Mouse (Mus musculus) CH12.LX (cell line): ENCODE results near the gene Atp6v0a4. TPM values are rescaled to one million over a fixed set of nuclear protein-coding genes. Genes with fewer than 3 reads are reported as not detected.

ENCODE experiments used
- DNase-seq: peaks from one replicate; pipeline ENCODE4 v3.0.0-alpha.2; 2013; ENCODE audit errors: extremely low read depth
- H3K27ac ChIP-seq: 2 replicates; pipeline ENCODE4 v1.5.1; 2012; ENCODE audit warnings: low read depth, mild to moderate bottlenecking, control low read depth, moderate library complexity; ENCODE audit not compliant: insufficient read depth
- H3K27me3 ChIP-seq: replicated peaks from 2 replicates; pipeline ENCODE3; 2012; ENCODE audit warnings: inconsistent platforms
- H3K36me3 ChIP-seq, 2 experiments: replicated peaks in 1 of 2; 2 replicates each; pipeline versions ENCODE3 to v1.6.1; 2012; ENCODE audit warnings: inconsistent platforms in 1 of 2, low read length in 1 of 2, mild to moderate bottlenecking in 1 of 2, mixed read lengths in 1 of 2, moderate library complexity in 1 of 2; ENCODE audit not compliant: control insufficient read depth in 1 of 2, insufficient read depth in 1 of 2
- H3K4me1 ChIP-seq, 2 experiments: 2 replicates each; pipeline ENCODE4 v1.6.1; 2012; ENCODE audit warnings: inconsistent platforms in 1 of 2, moderate library complexity in 1 of 2; ENCODE audit not compliant: insufficient read depth in 2 of 2, control insufficient read depth in 1 of 2
- H3K4me2 ChIP-seq: 2 replicates; pipeline ENCODE4 v1.6.1; 2012; ENCODE audit warnings: low read depth, mild to moderate bottlenecking, control low read depth; ENCODE audit not compliant: poor library complexity, insufficient read depth, severe bottlenecking
- H3K4me3 ChIP-seq, 3 experiments: fragments of 150-350 bp in 1 of 3; sonication (generic) in 1 of 3; replicated peaks in 1 of 3; 2 replicates each; pipeline versions ENCODE3 to v1.5.1; 2011 to 2012; ENCODE audit warnings: low read depth in 2 of 3, low read length in 2 of 3, mild to moderate bottlenecking in 2 of 3, moderate library complexity in 2 of 3, control low read depth in 1 of 3, improper control_type of control experiment in 1 of 3, inconsistent platforms in 1 of 3, mixed read lengths in 1 of 3; ENCODE audit not compliant: poor library complexity in 1 of 3
- H3K79me2 ChIP-seq: replicated peaks from 2 replicates; pipeline ENCODE4 v1.6.1; 2012; ENCODE audit warnings: mild to moderate bottlenecking, moderate library complexity; ENCODE audit not compliant: control insufficient read depth, poor library complexity, insufficient read depth, severe bottlenecking; ENCODE audit errors: extremely low read depth
- H3K9ac ChIP-seq: 2 replicates; pipeline ENCODE4 v1.6.1; 2012; ENCODE audit warnings: low read depth, mild to moderate bottlenecking, control low read depth, moderate library complexity; ENCODE audit not compliant: insufficient read depth
- H3K9me3 ChIP-seq: replicated peaks from 2 replicates; pipeline ENCODE3; 2012; ENCODE audit warnings: low read length, inconsistent platforms, mixed read lengths
- CTCF ChIP-seq, 2 experiments: IDR thresholded peaks in 1 of 2; conservative IDR thresholded peaks in 1 of 2; 2 replicates each; pipeline ENCODE4 v1.5.1; 2011 to 2012; ENCODE audit warnings: low read depth in 2 of 2, low read length in 2 of 2, improper control_type of control experiment in 1 of 2, inconsistent platforms in 1 of 2, mild to moderate bottlenecking in 1 of 2, moderate library complexity in 1 of 2
- E2F4 ChIP-seq: IDR thresholded peaks from 2 replicates; pipeline ENCODE4 v1.6.1; 2011; ENCODE audit warnings: low read depth, low read length, improper control_type of control experiment; ENCODE audit not compliant: insufficient replicate concordance
- ETS1 ChIP-seq: conservative IDR thresholded peaks from 2 replicates; pipeline ENCODE4 v1.6.1; 2012; ENCODE audit warnings: low read depth, mild to moderate bottlenecking, inconsistent platforms, low read length, improper control_type of control experiment, moderate library complexity
- JUN ChIP-seq: IDR thresholded peaks from 2 replicates; pipeline ENCODE4 v1.6.1; 2011; ENCODE audit warnings: low read depth, mild to moderate bottlenecking, low read length, improper control_type of control experiment, moderate library complexity; ENCODE audit not compliant: insufficient read depth
- MAX ChIP-seq: IDR thresholded peaks from 2 replicates; pipeline ENCODE4 v1.6.1; 2011; ENCODE audit warnings: low read length, improper control_type of control experiment
- MYC ChIP-seq: IDR thresholded peaks from 2 replicates; pipeline ENCODE4 v1.6.1; 2011; ENCODE audit warnings: low read depth, mild to moderate bottlenecking, improper control_type of control experiment, low read length
- NELFE ChIP-seq: IDR thresholded peaks from 2 replicates; pipeline ENCODE4 v1.6.1; 2011; ENCODE audit warnings: low read depth, low read length, improper control_type of control experiment
- RAD21 ChIP-seq: IDR thresholded peaks from 2 replicates; pipeline ENCODE4 v1.6.1; 2011; ENCODE audit warnings: low read depth, mild to moderate bottlenecking, low read length, improper control_type of control experiment, moderate library complexity
- SMC3 ChIP-seq: IDR thresholded peaks from 2 replicates; pipeline ENCODE4 v1.6.1; 2011; ENCODE audit warnings: low read depth, low read length, improper control_type of control experiment
- ZC3H11A ChIP-seq: IDR thresholded peaks from 2 replicates; pipeline ENCODE4 v1.6.1; 2012; ENCODE audit warnings: low read depth, mild to moderate bottlenecking, inconsistent platforms, low read length, improper control_type of control experiment
- dilution Hi-C: fragments of 300-500 bp; cut with MboI; formaldehyde crosslinking; loops from 2 replicates; pipeline ENCODE4 v1.14.3; 2020; ENCODE audit warnings: low sequenced_read_pairs; ENCODE audit not compliant: extremely low pct_unique_long_range_greater_than_20kb, extremely low pct_ligation_motif_present
- in situ Hi-C: fragments of 300-500 bp; cut with MboI; formaldehyde crosslinking; loops from 3 replicates; pipeline ENCODE4 v1.14.3; 2019; ENCODE audit warnings: low sequenced_read_pairs, low pct_ligation_motif_present, low pct_unique_long_range_greater_than_20kb, mixed read lengths
- polyA plus RNA-seq: library from polyadenylated mRNA; unstranded; fragments of >175 nt; gene quantifications from 2 replicates; pipeline ENCODE4 v1.2.1, GENCODE M21; 2012; ENCODE audit warnings: low read depth; ENCODE audit not compliant: insufficient read length
- total RNA-seq, 2 experiments: library from RNA; depleted of rRNA; stranded (reverse); fragments of 300-350 nt in 1 of 2; fragments of >200 nt in 1 of 2; gene quantifications; 2 replicates each; pipeline ENCODE4 v1.2.3; 2012 to 2014

The Atp6v0a4 gene
- total and polyA plus RNA-seq, 3 experiments, result not detected

DNA sequence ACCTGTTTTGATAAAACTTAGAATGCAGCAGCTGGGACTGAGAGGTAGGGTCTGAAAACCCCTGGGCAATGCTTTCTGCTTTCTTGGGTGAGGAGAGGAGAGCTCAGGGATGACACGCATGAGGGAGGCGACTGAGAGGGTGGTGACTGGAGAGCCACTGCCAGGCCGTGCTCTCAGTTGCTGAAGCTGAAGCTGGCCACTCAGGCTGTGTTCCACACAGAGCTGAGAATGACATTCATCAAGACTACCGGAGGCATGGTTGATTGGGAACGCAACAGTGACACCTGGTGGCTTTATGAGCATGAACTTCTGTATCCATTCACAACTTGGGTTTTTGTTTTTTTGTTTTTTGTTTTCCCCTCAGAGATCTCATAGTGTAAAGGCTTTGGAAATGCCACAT lies 58.2 kb downstream of the Atp6v0a4 start:
- dilution Hi-C loops (no loop called here), in situ Hi-C loops (loop anchor here (10.0 kb wide), 1 partner anchor 471 kb away; no protein-coding TSS in a partner anchor)
- Histone ChIP-seq H3K4me2 (no peak overlapping the region), H3K27ac (no peak overlapping the region), H3K9me3 (peaks cover 18% of the 10 kb centered on the region), H3K27me3 (no peaks in the 10 kb centered on the region), H3K79me2 (no peaks in the 10 kb centered on the region), H3K9ac (no peak overlapping the region), H3K4me1 (peaks cover 2 to 15% of the 10 kb centered on the region in 2 experiments; a peak in 1 of 4 replicates), H3K4me3 (no peak overlapping the region), H3K36me3 (no peaks in the 10 kb centered on the region)
- DNase-seq, result peak; percentile 80
- TF ChIP-seq SMC3 (peak; percentile 95), ZC3H11A (peak; percentile 72), ETS1 (no peak), NELFE (0 out of 2 replicates have a peak, but pooled peaks have one; percentile 17), CTCF (conservative IDR thresholded peaks at IDR 0.05 in 1 of 2, IDR thresholded peaks at IDR 0.05 in 1 of 2; ENCODE audit: low read depth in 2 of 2, low read length in 2 of 2) (peak; percentile 46 to 90; a peak in 3 of 4 replicates), RAD21 (peak; percentile 93)

DNA sequence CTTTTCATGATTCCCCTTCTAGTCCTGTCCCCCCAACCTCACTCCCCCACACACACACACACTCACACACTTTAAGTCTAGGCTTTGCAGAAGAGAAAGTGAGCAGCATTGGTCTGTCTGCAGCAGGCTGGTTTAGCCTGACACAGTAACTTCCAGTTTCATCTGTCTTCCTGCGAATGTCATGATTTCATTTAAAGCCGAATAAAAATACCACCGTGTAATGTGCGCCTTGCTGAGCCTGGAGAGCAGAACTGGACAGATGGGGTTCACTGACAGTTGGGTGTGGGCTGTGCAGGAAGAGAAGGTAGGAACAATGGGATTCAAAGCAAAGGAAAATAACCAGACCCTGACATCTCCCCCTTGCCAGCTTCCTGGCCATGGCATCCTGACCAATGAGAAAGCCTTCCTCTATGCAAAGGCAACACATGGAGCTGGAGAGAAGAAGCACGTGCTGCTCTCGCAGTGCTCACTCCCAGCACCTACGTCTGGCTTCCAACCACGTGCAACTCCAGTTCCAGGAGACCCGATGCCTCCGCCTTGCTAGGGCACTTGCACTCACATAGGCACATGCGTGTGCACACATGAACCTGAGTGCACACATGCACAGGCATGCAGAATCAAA lies 58.8 kb downstream of the Atp6v0a4 start:
- Histone ChIP-seq H3K4me3 (no peak overlapping the region), H3K36me3 (no peaks in the 10 kb centered on the region), H3K27ac (no peak overlapping the region), H3K9me3 (peaks cover 20% of the 10 kb centered on the region), H3K27me3 (no peaks in the 10 kb centered on the region), H3K9ac (no peak overlapping the region), H3K4me2 (no peak overlapping the region), H3K4me1 (peaks cover 2 to 15% of the 10 kb centered on the region in 2 experiments; a peak in 1 of 4 replicates), H3K79me2 (no peaks in the 10 kb centered on the region)
- in situ Hi-C loops, result loop anchor here (10.0 kb wide), 1 partner anchor 471 kb away; no protein-coding TSS in a partner anchor
- no peak for DNase-seq
- dilution Hi-C loops, result no loop called here
- TF ChIP-seq E2F4 (no peak), ETS1 (no peak), MAX (peak; percentile 8; the same call in 1 of the 2 replicates)

DNA sequence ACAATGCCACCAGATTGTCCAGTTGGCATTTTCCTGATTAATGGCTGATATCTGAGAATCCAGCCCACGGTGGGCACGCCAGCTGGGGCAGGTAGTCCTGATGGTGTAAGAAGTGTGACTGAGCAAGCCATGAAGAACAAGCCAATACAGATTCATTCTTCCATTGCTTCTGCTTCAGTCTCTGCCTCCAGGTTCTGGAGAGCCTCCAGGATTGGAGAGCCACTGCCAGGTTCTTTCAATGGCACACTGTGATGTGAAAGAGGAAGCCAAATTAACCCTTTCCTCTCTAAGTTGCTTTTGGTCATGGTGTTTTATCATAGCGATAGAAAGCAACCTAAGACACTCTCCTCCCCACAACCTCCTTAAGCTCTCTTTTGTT lies 59.3 kb downstream of the Atp6v0a4 start:
- TF ChIP-seq SMC3, result no peak
- TF ChIP-seq JUN, result no peak
- no peak for TF ChIP-seq MYC
- Histone ChIP-seq H3K4me2 (no peak overlapping the region), H3K9ac (no peak overlapping the region), H3K9me3 (peaks cover 20% of the 10 kb centered on the region), H3K4me1 (peaks cover 2 to 15% of the 10 kb centered on the region in 2 experiments; a peak in 1 of 4 replicates), H3K36me3 (no peaks in the 10 kb centered on the region), H3K27me3 (no peaks in the 10 kb centered on the region), H3K27ac (no peak overlapping the region), H3K4me3 (no peak overlapping the region), H3K79me2 (no peaks in the 10 kb centered on the region)
- dilution Hi-C loops (no loop called here), in situ Hi-C loops (loop anchor here (10.0 kb wide), 1 partner anchor 470 kb away; no protein-coding TSS in a partner anchor)
- DNase-seq, result no peak
